Mouse (Mus musculus) liver, postnatal 0 days (tissue): ENCODE results near the gene Hist1h2ba.

ENCODE experiments used
- CTCF ChIP-seq: sonication (generic); IDR thresholded peaks from 2 replicates; pipeline ENCODE4 v1.5.1; 2016; ENCODE audit warnings: antibody characterized with exemption, low read depth
- EP300 ChIP-seq: IDR thresholded peaks from 2 replicates; pipeline ENCODE4 v1.6.1; 2016; ENCODE audit warnings: antibody characterized with exemption, low read depth, mild to moderate bottlenecking

- no peak for TF ChIP-seq CTCF
- no peak for TF ChIP-seq EP300
Observed at GRCm38 (mm10) chr13:23930461-23930860, 3.5 kb downstream of the Hist1h2ba start.
